Mouse (Mus musculus) midbrain, embryonic 16.5 days (tissue): Measurements from ENCODE around the gene Ltb. TPM values are rescaled to one million over a fixed set of nuclear protein-coding genes. Genes with fewer than 3 reads are reported as not detected.
A peak's percentile ranks its signal among the peaks of the same experiment; 100 is the strongest.

ENCODE experiments used
- ATAC-seq: fragments of 200-750 bp; cut with Nextera tagmentation; 2 replicates; pipeline ENCODE4 v1.8.0; 2017; ENCODE audit warnings: moderate TSS enrichment
- H3K27ac ChIP-seq: fragments of 300-500 bp; sonication (generic); 2 replicates; pipeline ENCODE4 v1.5.1; 2014; ENCODE audit warnings: mild to moderate bottlenecking, low read length, mixed read lengths
- H3K27me3 ChIP-seq: fragments of 300-500 bp; sonication (generic); 2 replicates; pipeline ENCODE4 v1.6.1; 2014; ENCODE audit warnings: low read depth, low read length, mixed read lengths; ENCODE audit not compliant: control insufficient read depth, insufficient read depth
- H3K36me3 ChIP-seq: fragments of 300-500 bp; sonication (generic); 2 replicates; pipeline ENCODE4 v1.6.1; 2014; ENCODE audit warnings: mild to moderate bottlenecking, low read length, moderate library complexity, mixed read lengths; ENCODE audit not compliant: control insufficient read depth, insufficient read depth
- H3K4me1 ChIP-seq: fragments of 300-500 bp; sonication (generic); 2 replicates; pipeline ENCODE4 v1.6.1; 2014; ENCODE audit warnings: mild to moderate bottlenecking, low read length, mixed read lengths; ENCODE audit not compliant: control insufficient read depth, insufficient read depth
- H3K4me2 ChIP-seq: fragments of 300-500 bp; sonication (generic); 2 replicates; pipeline ENCODE4 v1.6.1; 2014; ENCODE audit warnings: mild to moderate bottlenecking, low read length, mixed read lengths
- H3K4me3 ChIP-seq: fragments of 300-500 bp; sonication (generic); 2 replicates; pipeline ENCODE4 v1.5.1; 2014; ENCODE audit warnings: low read depth, mild to moderate bottlenecking, low read length, moderate library complexity, mixed read lengths
- H3K9ac ChIP-seq: fragments of 300-500 bp; sonication (generic); 2 replicates; pipeline ENCODE4 v1.6.1; 2014; ENCODE audit warnings: low read depth, low read length, mixed read lengths
- H3K9me3 ChIP-seq: fragments of 300-500 bp; sonication (generic); replicated peaks from 2 replicates; pipeline ENCODE4 v1.6.1; 2014; ENCODE audit warnings: mild to moderate bottlenecking, low read length, mixed read lengths; ENCODE audit not compliant: control insufficient read depth, poor library complexity, severe bottlenecking
- WGBS: fragments of 180-500 bp; shearing (Covaris S2); extraction: QIAGEN DNeasy Blood & Tissue Kit; methylation state at CpG from one replicate; pipeline ENCODE4 v1.1.7; 2014; 5-methylcytosine and 5-hydroxymethylcytosine counted together
- polyA plus RNA-seq: library from polyadenylated mRNA; unstranded; fragments of >200 nt; fragmentation: Nextera tagmentation; extraction: Ambion mirVana; gene quantifications from 2 replicates; pipeline ENCODE4 v1.2.1, GENCODE M21; 2015

Ltb gene
- polyA plus RNA-seq, 1 experiment from 2014 or later: 0.62 TPM

- ATAC-seq: no peak
These were observed 10.5 kb downstream of the Ltb start, which contains the start of gene Lta for GRCm38 (mm10) chr17:35204494-35205379. Gene Lta, minus strand, starts transcription at chr17:35205351.

GRCm38 (mm10) chr17:35205380-35205769, 11.1 kb downstream of the Ltb start:
- peaks cover 5% of the 10 kb centered on the region for H3K27me3 ChIP-seq
- 69% methylated on average over 10 of the region's 10 CpGs for WGBS
- H3K9ac ChIP-seq: 0 out of 2 replicates have a peak overlapping the region, but pooled peaks have one; percentile 40
- H3K9me3 ChIP-seq: no peaks in the 10 kb centered on the region
- H3K36me3 ChIP-seq: no peaks in the 10 kb centered on the region
- H3K4me2 ChIP-seq: no peak overlapping the region
- no peaks in the 10 kb centered on the region for H3K4me1 ChIP-seq
- no peak overlapping the region for H3K27ac ChIP-seq
- ATAC-seq: no peak
- H3K4me3 ChIP-seq: no peak overlapping the region

More at GRCm38 (mm10) chr17:35204494-35205379, 10.5 kb downstream of the Ltb start, which contains the start of gene Lta:
- Histone ChIP-seq H3K9ac (0 out of 2 replicates have a peak within 1 kb of the TSS, but pooled peaks have one; percentile 40), H3K27me3 (peaks cover 5% of the 10 kb centered on the region), H3K4me3 (no peak within 1 kb of the TSS), H3K27ac (no peak within 1 kb of the TSS), H3K4me2 (0 out of 2 replicates have a peak within 1 kb of the TSS, but pooled peaks have one; percentile 3), H3K4me1 (no peaks in the 10 kb centered on the region), H3K36me3 (no peaks in the 10 kb centered on the region), H3K9me3 (no peaks in the 10 kb centered on the region)
- WGBS: 33% methylated on average over 20 of the region's 20 CpGs

GRCm38 (mm10) chr17:35209785-35210535, 15.7 kb downstream of the Ltb start:
- Histone ChIP-seq H3K4me2 (no peak overlapping the region), H3K36me3 (no peaks in the 10 kb centered on the region), H3K27me3 (no peaks in the 10 kb centered on the region), H3K4me1 (no peaks in the 10 kb centered on the region), H3K4me3 (no peak overlapping the region), H3K27ac (no peak overlapping the region), H3K9ac (no peak overlapping the region), H3K9me3 (no peaks in the 10 kb centered on the region)
- ATAC-seq: no peak
- 68% methylated on average over 12 of the region's 12 CpGs for WGBS

GRCm38 (mm10) chr17:35210593-35210992, 16.4 kb downstream of the Ltb start:
- Histone ChIP-seq H3K36me3 (no peaks in the 10 kb centered on the region), H3K9me3 (no peaks in the 10 kb centered on the region), H3K27me3 (no peaks in the 10 kb centered on the region), H3K27ac (no peak overlapping the region), H3K4me1 (no peaks in the 10 kb centered on the region), H3K9ac (no peak overlapping the region), H3K4me2 (no peak overlapping the region), H3K4me3 (no peak overlapping the region)
- no peak for ATAC-seq
- 79% methylated on average over 3 of the region's 3 CpGs for WGBS

GRCm38 (mm10) chr17:35213071-35213470, 18.8 kb downstream of the Ltb start:
- Histone ChIP-seq H3K27ac (no peak overlapping the region), H3K4me2 (no peak overlapping the region), H3K9ac (no peak overlapping the region), H3K27me3 (no peaks in the 10 kb centered on the region), H3K36me3 (no peaks in the 10 kb centered on the region), H3K9me3 (no peaks in the 10 kb centered on the region), H3K4me3 (no peak overlapping the region), H3K4me1 (no peaks in the 10 kb centered on the region)
- 97% methylated on average over 5 of the region's 5 CpGs for WGBS
- no peak for ATAC-seq

GRCm38 (mm10) chr17:35218516-35219193, 24.4 kb downstream of the Ltb start:
- 85% methylated on average over 18 of the region's 18 CpGs for WGBS
- Histone ChIP-seq H3K27me3 (no peaks in the 10 kb centered on the region), H3K4me3 (no peak overlapping the region), H3K36me3 (peaks cover 8% of the 10 kb centered on the region; the same call in 1 of the 2 replicates), H3K27ac (no peak overlapping the region), H3K4me1 (no peaks in the 10 kb centered on the region), H3K4me2 (no peak overlapping the region), H3K9ac (no peak overlapping the region), H3K9me3 (no peaks in the 10 kb centered on the region)
- no peak for ATAC-seq

- Histone ChIP-seq H3K9me3 (no peaks in the 10 kb centered on the region), H3K4me1 (no peaks in the 10 kb centered on the region), H3K36me3 (peaks cover 8% of the 10 kb centered on the region; the same call in 1 of the 2 replicates), H3K4me2 (no peak overlapping the region), H3K4me3 (no peak overlapping the region), H3K27me3 (no peaks in the 10 kb centered on the region), H3K27ac (no peak overlapping the region), H3K9ac (no peak overlapping the region)
- no peak for ATAC-seq
- WGBS: 91% methylated on average over 6 of the region's 6 CpGs
These were observed 25.4 kb downstream of the Ltb start for GRCm38 (mm10) chr17:35219601-35220041.

GRCm38 (mm10) chr17:35220156-35220952, 26.1 kb downstream of the Ltb start, which contains the start of gene Gm16181:
Gene Gm16181, plus strand, starts transcription at chr17:35220834.
- Histone ChIP-seq H3K36me3 (peaks cover 11% of the 10 kb centered on the region; the same call in 1 of the 2 replicates), H3K4me3 (no peak within 1 kb of the TSS), H3K27ac (no peak within 1 kb of the TSS), H3K27me3 (no peaks in the 10 kb centered on the region), H3K4me1 (no peaks in the 10 kb centered on the region), H3K9me3 (no peaks in the 10 kb centered on the region), H3K9ac (no peak within 1 kb of the TSS), H3K4me2 (no peak within 1 kb of the TSS)
- no peak for ATAC-seq
- 77% methylated on average over 28 of the region's 28 CpGs for WGBS
